Mouse (Mus musculus): ENCODE data around the gene Pfkfb3.

The Pfkfb3 gene

DNA sequence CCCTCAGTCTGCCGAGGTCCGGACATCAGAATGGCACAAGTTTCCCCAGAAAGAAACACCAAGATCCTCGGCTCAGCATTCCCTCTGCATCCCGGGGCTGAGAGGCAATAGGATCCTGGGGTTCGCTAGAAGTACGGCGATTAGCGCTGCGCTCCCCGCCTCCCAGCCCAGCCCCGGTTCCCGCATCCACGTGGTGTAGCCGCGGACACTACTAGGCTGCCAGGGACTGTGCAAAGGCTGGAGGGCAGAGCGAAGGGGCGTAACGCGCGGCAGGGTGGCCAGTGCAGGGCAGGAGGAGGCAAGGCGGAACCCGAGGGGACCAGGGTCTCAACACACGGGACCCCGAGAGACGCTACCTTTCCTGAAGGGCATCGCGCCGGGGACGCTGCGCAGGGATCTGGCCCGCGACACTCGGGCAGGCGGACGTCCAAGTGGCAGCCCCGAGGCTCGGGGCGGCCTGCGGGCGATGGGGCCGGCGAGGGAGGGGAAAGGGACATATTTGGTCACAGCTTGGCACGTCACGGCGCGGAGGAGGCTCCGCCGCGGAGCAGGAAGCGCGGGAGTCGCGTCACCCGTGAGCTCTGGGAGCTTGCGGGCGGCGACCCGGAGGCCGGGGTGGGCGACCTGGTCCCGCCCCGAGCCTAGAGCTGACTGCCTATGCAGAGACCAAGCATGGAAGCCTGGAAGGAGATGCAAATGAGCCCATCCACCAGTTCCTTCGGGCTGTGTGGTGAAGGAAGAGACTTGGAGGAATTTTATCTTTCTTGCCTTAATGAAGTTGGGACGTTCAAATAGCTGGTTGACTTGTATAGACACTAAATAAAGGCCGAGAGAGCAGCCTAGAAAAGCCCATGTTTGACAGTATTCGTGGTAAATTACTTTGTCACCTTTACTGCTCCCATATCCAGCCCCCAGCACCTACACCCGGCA lies at the start of gene Pfkfb3:
Gene Pfkfb3, minus strand, starts transcription at position 607 of the 930 bp plus-strand sequence.
- peak; percentile 70 to 71 for DNase-seq

DNA sequence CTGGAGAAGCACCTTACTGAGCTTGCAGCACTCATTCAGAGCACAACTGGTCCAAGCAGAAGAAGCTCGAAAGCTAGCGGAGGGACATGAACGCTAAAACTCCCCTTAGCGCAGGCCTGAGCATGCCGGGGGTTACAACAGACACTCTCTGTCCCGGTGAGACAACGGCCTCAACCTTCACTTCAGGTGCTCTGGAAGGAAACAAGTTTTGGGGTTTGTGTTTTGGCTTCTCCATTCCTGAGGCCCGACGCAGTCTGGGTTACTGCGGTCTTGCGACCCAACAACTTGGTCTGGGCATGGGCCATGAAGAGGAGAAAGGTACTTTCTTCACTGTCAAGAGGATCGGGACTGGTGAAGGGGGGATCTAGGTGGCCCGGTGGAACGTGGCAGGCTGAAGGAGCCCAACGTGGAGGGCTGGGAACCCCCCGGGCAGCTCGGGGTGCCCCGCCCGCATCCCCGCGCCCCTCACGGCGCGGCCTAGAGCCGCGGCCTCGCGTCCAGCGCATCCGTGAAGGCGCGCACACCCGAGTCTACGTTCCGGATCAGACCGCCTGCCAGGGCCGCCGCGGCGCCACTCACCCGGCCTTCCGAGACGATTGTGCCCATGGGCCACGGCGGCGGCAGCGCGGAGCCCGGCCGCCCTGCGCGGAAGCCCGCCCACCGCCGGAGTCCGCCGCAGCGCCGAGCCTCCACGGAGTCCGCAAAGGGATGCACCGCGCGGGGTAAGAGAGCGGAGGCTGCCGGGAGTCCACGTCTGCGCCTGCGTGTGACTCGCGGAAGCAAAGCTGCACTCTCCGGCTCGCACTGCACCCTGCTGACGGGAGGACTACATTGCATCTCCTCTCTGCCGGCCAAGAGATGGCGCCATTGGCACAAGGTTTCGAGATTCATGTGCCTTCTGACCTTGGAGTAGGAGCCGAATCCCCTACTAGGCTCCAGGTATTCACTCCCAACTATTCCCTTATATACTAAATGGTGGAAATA lies 48.9 kb upstream of the Pfkfb3 start:
- peak; percentile 96 to 98 for DNase-seq

DNA sequence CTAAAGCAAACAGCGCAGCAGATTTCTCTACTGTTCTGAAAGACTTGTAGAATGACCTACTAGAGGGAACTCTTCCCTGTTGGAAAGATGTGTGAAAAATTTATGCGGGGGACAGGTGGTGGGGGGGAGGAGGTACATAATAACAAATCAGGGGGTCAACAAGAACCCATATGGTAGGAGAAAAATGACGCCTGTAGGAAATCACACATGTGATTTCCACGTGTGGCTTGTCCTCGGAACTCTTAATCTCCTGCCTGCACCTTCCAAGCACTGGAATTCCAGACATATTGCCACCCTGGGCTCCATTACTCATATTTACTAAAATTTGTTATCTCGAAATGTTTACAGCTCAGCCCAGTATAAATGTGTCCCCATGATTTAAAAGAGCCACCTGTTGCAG lies 47.9 kb upstream of the Pfkfb3 start:
- DNase-seq = no peak

DNA sequence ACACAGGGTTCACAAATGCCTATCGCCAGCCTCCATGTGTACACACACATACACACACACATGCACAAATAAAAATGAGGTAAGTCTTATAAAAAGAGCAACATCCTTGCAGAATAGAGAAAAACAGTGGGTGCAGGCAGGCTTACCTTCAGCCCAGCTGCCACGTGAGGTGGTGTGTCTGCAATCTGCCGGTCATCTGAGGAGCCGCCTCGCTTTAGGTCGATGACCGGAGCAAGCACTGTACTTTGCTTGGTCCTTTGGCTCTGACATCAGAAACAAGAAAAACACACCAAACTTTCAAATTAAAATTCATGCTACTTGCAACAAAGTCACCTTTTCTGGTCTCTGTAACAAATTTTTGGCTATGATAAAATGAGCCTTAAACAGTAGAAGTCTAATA lies 44.0 kb upstream of the Pfkfb3 start:
- DNase-seq = no peak

DNA sequence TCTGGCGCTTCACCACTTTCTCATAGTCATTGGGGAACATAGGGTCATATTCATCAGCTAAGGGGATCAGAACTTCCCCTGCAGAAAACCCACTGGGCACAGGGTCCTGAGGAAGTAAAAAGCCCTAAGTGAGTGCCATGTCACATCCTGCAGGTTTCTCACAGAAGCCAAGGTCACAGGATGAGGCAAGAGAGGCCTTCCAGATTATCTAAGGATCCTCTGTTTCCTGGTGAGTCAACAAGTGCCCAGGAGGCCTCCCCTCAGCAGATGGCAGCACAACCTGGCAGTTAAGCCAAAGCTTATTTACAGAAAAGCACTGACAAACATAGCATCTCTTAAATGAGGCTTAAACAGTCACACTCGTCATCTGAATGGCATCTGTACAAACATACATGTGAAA lies 42.8 kb upstream of the Pfkfb3 start:
- DNase-seq = no peak

DNA sequence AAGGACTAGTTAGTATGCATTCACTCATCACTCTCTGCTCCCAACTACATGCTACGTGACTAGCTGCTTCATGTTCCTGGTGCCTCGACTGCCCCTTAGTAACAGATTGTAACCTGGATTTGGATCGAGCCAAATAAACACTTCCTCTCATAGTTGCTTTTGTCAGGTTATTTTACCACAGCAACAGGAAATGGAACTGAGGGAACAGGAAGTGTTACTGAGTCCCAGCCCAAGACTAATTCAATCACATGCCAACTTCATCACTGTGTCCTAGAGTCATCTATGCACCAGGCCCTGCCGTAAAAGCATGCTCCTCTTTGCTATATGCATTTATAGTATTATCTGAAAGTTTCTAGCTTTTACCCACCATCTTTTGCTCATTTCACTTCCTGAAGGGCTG lies 34.1 kb upstream of the Pfkfb3 start:
- no peak for DNase-seq

DNA sequence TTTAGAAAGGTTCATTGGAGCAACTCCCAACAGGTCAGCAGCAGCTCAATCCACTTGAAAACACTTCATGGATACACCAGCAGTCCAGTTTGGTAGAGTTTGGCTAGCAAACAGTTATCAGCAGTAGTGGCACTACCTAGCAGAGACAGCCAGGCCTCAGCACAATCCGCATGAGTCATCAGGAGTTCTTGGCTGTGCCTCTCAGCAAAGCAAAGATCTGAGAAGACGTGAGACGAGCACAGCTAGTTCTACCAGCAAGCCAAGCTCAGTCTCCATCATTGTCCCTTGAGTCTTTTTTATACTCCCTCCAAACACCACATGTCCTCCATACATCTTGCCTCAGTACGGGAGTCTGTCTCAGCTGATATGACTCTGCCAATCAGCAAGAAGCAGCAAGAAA lies 25.5 kb upstream of the Pfkfb3 start:
- no peak for DNase-seq

DNA sequence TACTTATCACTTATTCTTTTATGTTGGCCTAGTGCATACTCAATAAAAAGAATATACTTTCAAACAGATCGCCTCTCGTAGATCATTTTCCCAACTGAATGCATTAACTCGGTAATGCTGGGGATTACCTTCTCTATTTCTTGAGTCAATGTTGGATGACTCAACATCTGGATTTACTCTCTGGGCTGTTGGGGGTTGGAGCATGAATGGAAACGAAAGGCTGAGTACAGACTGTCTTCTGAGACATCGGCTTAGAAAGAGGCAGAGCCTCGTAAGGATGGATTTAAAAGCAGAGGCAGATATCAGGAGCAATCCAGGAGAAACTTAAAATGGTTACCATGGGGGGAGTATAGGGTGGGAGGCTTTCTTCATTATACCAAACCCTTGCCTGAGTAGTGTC lies 24.3 kb upstream of the Pfkfb3 start:
- no peak for DNase-seq

DNA sequence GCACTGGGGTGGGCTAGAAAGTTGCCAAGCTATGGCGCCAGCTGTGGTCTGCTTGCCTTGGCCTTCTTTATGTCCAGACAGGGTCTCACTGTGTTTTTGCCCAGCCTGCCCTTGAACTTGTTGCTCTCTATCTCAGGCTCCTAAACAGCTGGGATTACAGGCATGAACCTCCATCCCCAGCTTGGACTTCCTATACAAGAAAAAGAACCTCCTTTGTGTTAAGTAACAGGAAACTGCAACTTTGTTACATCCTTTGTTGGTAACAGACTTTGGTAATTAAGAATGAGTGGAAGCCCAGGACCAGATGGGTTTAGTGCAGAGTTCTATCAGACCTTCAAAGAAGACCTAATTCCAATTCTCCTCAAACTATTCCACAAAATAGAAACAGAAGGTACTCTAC lies 19.8 kb upstream of the Pfkfb3 start:
- no peak for DNase-seq

DNA sequence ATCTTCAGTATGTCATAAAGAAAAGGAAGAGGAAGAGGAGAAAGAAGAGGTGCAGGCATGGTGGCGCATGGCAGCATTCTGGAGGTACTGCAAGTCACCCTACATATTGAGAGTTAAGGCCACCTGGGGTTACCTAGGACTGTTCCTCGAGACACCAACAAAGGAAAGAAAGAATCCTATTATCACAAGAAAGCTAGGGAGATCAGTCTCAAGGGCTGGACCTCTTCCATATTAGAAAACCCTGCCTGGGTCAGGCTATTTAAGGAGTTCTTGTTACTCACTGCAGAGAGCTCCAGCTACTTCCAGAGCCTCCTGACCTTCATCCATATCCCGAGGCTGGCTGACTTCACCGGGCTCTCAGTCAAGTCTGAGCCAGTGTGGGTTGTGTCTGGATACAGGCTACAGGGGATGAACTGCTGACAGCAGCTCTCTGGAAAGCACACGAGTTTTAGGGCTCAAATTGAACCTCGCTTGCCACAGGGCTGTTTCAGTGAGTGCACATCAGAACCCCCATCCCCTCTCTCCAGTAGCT lies 17.2 kb upstream of the Pfkfb3 start:
- no peak for DNase-seq

DNA sequence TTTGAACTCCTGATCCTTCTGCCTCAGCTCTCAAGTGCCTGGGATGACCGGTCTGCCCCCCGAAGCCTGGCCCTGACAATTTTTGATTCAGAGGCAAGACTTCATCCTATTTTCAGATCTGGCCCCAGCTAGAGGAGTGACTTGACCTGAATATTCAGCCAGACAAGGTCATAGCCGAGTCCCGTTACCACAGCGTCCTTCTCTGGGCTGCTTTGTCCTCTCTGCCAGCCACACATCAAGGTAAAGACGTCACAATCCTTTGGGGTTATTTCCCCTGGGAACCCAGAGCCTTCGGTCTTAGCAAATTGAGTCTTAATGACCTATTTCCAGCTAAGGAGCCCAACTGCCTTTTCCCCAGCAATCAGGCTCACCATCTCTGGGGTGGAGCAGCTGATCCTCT lies 14.6 kb upstream of the Pfkfb3 start:
- DNase-seq = no peak

DNA sequence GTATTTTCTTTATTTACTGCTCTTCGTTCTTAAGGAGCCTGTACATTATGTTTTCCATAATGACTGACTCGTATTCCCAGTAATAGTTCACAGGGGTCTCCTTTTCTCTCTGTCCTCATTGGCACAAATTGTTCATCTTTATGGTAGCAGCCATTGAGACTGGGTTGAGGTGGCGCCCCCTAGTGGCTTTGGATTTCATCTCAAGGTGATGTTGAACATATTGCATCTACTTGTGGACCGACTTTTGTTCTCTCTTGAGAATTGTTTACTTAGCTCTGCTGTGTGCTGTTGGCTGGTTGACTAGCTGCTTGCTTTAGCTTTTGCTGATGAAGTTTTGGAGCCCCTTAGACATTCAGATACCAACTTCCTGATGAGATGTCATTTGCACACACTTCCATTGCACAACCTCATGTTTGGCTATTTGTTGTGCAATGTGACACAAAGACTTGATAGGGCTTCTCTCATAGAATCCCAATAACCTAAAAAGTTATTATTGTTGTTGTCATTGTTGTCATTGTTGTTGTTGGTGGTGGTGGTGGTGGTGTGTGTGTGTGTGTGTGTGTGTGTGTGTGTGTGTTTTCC lies 14.0 kb upstream of the Pfkfb3 start:
- peak; percentile 30 to 52 for DNase-seq

DNA sequence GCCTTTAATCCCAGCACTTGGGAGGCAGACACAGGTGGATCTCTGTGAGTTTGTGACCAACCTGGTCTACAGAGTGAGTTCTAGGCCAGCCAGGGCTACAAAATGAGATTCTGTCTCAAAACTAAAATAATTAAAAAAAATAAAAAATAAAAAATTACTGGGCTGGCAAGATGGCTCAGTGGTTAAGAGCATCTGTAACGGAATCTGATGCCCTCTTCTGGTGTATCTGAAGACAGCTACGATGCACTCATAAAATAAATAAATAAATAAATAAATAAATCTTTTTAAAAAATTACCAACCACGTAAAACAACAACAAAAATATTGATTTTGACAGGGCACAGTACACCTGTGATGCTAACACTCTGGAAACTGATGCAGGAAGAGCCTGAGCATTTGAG lies 13.0 kb upstream of the Pfkfb3 start:
- no peak for DNase-seq

DNA sequence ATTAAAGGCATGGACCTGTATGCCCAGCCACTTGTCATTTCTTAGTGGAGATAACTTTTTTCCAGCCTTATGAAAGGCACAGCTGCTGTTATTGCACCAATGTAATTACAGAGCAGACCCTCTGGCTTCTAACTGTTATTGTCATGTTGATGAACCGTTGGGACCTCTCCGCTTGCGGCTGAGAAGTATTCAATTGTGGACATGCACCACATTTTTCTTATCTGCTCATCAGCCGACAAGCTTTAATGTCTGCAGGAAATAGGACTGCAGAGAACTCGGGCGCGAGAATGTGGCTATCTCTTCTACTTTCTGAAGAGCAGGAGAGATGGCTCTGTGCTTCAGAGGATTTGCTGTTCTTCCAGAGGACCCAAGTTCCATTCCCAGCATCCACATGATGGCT lies 12.4 kb upstream of the Pfkfb3 start:
- DNase-seq = no peak

DNA sequence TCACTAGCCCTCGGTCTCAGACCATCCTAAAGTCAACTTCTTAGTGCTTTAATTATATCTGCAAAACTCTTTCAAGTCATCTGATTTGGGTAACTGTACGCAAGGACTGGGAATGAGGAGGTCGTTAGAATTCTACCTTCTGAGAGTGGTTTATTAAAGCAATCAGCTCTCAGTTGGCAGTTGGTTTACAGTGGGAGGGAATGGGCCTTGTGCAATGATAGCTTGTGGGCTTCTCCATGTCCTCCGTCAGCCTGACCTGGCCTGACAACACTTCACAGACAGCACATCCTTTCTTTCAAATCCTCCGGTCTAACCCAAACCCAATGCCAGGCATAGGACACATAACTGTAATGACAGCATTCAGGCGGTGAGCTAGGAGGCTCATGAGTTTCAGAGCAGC lies 10.9 kb upstream of the Pfkfb3 start:
- no peak for DNase-seq

DNA sequence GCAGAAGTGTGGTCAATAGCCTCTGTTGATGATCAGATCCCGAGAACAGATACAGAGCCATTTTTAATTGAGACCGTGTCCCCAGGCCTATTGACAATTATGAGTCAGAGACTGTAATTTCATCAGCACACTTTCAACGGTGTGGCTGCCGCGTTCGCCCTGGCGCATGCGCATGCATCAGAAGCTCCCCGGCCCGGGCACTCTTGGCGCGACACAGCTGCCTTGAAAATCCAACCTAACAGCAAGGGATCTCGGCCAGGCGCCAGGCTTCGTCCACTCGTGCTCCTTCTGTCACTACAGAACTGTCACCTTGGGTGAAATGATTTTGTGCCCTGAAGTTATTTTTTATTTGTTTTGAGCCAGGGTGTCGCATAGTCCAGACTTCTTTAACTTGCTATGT lies 9.4 kb upstream of the Pfkfb3 start:
- peak in 1 of 2 experiments; percentile 15 for DNase-seq

DNA sequence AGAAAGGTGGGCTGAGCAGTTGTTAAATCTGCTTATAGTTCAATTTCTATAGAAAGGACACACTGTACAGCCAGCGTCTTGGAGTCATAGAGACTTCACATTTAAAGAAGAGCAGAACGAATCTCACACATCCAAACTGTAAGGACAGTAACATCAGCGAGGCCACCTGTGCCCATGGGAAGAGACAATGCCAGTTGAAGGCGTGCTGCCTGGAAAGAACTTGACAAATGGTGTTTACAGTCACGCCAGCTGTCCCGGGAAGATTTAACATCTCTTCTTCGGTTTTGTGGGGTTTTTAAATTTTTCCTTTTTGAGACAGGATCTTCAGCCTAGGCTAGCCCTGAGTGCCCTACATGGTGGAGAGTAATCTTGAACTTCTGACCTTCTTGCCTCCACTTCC lies 4.8 kb upstream of the Pfkfb3 start:
- no peak for DNase-seq

DNA sequence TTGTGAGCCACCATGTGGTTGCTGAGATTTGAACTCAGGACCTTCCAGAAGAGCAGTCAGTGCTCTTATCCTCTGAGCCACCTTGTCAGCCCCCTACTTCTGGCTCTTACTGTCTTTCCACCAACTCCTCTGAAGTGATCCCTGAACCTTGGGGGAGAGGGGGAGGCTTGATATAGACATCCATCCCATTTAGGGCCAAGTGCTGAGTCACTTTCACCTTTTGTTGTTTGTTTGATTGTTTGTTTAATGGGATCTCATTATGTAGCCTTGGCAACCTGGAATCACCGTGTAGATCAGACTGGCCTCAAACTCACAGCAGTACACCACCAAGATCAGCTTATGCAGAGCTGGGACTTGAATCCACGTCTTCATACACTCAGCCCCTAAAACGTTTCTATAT lies 3.4 kb upstream of the Pfkfb3 start:
- no peak for DNase-seq

DNA sequence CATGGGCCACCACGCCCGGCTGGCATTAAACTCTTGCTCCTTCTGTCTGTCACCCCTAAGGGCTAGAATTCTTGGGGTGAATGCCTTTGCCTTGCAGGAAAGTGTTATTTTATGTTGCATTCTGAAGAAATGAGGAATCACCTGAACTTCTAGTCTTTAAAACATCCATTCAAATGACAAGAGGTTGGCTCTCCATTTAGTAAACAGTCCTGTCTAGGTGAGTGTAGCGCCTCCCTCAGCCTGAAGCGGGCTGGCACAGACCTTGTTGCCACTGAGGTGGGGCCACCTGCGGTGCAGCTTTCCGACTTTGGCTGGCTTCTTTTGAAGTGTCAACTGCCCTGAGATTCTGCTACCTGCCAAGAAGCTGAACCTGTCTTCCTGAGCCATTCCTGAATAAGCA lies 1.4 kb upstream of the Pfkfb3 start:
- peak in 1 of 2 experiments; percentile 14 for DNase-seq

DNA sequence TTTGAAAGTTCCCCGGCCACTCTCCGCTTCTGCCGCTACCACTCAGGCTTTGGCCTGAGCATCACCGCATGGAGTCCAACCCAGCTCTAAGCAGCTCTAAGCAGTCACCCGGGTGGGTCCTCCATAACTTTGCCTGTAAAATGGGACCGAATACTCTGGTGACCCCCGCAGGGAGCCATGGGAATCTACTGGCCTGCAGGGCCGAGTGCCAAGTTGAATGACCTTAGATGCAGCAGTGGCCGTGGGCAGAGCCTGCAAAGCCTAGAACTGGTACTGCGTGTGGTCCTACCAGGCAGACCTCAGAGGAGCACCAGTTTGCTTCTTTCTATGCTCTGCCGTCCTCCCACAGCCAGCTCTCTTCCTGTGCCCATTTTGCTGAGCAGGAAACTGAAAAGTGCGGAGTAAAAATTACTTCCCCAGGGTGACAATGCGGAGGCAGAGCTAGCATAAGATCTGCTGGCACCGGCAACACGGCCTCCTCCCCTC lies 868 bp downstream of the Pfkfb3 start:
- peak; percentile 40 to 47 for DNase-seq

DNA sequence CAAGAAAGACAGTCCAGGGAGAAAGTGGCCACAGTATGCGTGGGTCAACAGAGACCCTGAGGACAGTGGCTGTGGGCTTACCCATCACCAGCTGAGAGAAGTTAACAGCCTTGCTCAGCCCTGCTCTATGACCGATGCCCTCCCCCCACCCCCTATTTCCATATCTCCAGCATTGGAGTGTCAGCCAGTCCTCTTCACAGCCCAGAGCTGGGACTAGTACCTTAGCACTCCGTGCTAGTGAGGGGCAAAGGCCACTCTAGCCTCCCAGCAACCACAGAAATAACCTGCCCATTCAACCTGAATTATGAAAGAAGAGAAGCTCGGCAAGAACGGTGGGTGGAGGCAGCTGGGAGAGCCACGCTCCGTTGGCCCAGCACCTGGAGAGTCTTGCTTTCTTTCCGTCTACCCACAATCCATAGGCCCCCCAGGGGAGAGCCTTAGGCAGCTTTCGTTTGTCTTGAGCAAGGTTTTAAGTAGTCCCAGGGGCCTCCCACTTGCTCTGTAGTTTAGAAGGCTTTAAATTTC lies 1.5 kb downstream of the Pfkfb3 start:
- no peak for DNase-seq

DNA sequence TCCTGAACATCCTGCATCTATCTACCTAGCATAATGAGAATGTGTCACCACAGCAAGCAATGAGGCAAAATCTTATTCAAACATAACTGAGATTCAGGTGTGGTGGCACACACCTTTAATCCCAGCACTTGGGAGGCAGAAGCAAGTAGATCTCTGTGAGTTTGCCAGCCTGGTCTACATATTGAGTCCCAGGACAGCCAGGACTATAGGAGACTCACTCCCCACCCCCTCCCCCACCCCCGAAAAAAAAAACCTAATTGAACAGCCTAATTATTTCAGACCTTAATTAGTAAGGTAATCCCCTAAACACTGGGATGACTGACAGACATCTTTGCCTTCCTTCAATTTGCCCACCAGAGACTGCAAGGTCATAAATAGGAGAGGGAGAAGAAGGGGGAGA lies 2.2 kb downstream of the Pfkfb3 start:
- DNase-seq = no peak

DNA sequence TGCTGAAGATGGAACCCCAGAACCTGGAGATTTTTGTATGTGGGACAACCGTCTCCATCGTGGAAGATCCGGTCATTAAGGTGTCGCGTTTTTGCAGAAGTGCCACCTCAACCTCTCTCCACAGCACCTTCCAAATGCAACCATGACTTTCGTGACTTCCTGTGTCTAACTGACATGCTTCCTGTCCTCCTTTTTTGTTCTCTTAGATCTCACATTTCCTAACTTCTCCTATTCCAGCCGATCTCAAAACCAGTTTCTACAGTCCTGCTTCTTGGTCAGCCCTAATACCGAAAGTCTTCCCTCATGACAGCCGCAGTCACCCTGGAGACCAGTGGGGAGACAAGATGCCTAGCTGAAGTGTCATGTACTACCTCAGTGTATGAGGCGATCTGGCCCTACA lies 5.4 kb downstream of the Pfkfb3 start:
- DNase-seq = no peak
